9 mouse cellular contexts compared by ENCODE assay signal in the genomic region with DNA sequence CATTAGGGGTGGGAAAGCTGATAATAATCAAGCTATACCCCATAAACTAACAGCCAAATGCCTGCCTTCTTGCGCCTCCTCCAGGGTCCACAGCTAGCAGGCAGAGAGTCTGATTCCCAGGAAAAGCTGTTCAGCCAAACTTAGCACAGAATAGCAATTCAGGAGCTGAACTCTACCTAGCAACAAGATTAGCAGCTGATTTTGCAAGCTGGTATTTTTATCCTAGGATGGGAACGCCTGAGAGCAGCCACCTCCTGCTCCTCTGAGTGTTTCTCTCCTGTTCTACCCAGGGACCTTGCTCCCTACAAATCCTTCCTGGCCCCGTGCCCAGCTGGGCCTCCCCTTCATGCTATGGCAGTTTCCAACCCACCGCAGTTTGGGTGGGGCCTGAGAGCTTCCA. TPM values are rescaled to one million over a fixed set of nuclear protein-coding genes. Genes with fewer than 3 reads are reported as not detected.
DNase-seq lines count a peak whose midpoint lies in the region; ATAC-seq and TF ChIP-seq lines count a peak whose summit lies in the region.
"Had no signal": no experiment of that assay in that cellular context is flagged by ENCODE, and none has a peak within 500 bp of the region (broad histone marks: within the 10 kb centered on the region; RNA-seq: fewer than 3 reads in every experiment).

No protein-coding gene starts in this region.

- no peak overlapping the region for H3K4me3 ChIP-seq in heart, embryonic 14.5 days (ENCODE audit: control insufficient read depth in 1 of 2, insufficient read depth in 1 of 2, low read depth in 1 of 2, low read length in 2 of 2)
- H3K4me3 ChIP-seq in midbrain, embryonic 14.5 days (replicated peaks; ENCODE audit: low read depth, low read length) = no peak overlapping the region
- H3K4me3 ChIP-seq in midbrain, embryonic 13.5 days (replicated peaks) = no peak overlapping the region
- no peak overlapping the region for H3K4me3 ChIP-seq in olfactory bulb, adult 2 months (ENCODE audit: insufficient read depth, low read depth, low read length)

- no peaks in the 10 kb centered on the region for H3K36me3 ChIP-seq in heart, embryonic 14.5 days (ENCODE audit: control insufficient read depth, insufficient read depth, low read length)
- H3K36me3 ChIP-seq in midbrain, embryonic 14.5 days (ENCODE audit: control insufficient read depth, insufficient read depth, low read length) = no peaks in the 10 kb centered on the region
- H3K36me3 ChIP-seq in midbrain, embryonic 13.5 days = no peaks in the 10 kb centered on the region

- 26% methylated on average over 4 of the region's 4 CpGs for WGBS in heart, embryonic 14.5 days
- 55% methylated on average over 4 of the region's 4 CpGs for WGBS in midbrain, embryonic 14.5 days
- WGBS in midbrain, embryonic 13.5 days = 68% methylated on average over 4 of the region's 4 CpGs
- WGBS in olfactory bulb, adult 2 months = 22% methylated on average over 4 of the region's 4 CpGs

- H3K9me3 ChIP-seq in heart, embryonic 14.5 days (ENCODE audit: control insufficient read depth, low read length) = no peaks in the 10 kb centered on the region
- H3K9me3 ChIP-seq in midbrain, embryonic 14.5 days (ENCODE audit: control insufficient read depth, low read length) = no peaks in the 10 kb centered on the region
- H3K9me3 ChIP-seq in midbrain, embryonic 13.5 days = no peaks in the 10 kb centered on the region

- no peak for TF ChIP-seq CTCF in olfactory bulb, adult 2 months (IDR thresholded peaks at IDR 0.05; ENCODE audit: insufficient read depth, low read depth, low read length)

- no peak for DNase-seq in heart, adult 18-20 months
- peak; percentile 17 for DNase-seq in midbrain, embryonic 14.5 days
- DNase-seq in frontal cortex, postnatal 36 days (ENCODE audit: low spot score in 2 of 2) = peak; percentile 63 to 75
- DNase-seq in gastrocnemius, postnatal 10 days = no peak
- DNase-seq: lung, postnatal 36 days had no signal

- peak overlapping the region; percentile 17; the same call in 1 of the 2 replicates for H3K4me2 ChIP-seq in heart, embryonic 14.5 days (ENCODE audit: low read length)
- no peak overlapping the region for H3K4me2 ChIP-seq in midbrain, embryonic 14.5 days (ENCODE audit: low read length)
- H3K4me2 ChIP-seq in midbrain, embryonic 13.5 days (replicated peaks) = no peak overlapping the region

- H3K27me3 ChIP-seq in heart, embryonic 14.5 days (ENCODE audit: control insufficient read depth, insufficient read depth, low read length) = no peaks in the 10 kb centered on the region
- no peaks in the 10 kb centered on the region for H3K27me3 ChIP-seq in midbrain, embryonic 14.5 days (ENCODE audit: control insufficient read depth, insufficient read depth, low read length)
- H3K27me3 ChIP-seq in midbrain, embryonic 13.5 days = no peaks in the 10 kb centered on the region

- H3K4me1 ChIP-seq in heart, embryonic 14.5 days (ENCODE audit: control insufficient read depth in 2 of 2, insufficient read depth in 2 of 2, low read length in 2 of 2) = peaks cover 14 to 17% of the 10 kb centered on the region in 2 experiments
- H3K4me1 ChIP-seq in midbrain, embryonic 14.5 days (ENCODE audit: control insufficient read depth, insufficient read depth, low read length) = no peaks in the 10 kb centered on the region
- H3K4me1 ChIP-seq in midbrain, embryonic 13.5 days (replicated peaks) = no peaks in the 10 kb centered on the region
- peaks cover 26% of the 10 kb centered on the region for H3K4me1 ChIP-seq in olfactory bulb, adult 2 months (ENCODE audit: control insufficient read depth, insufficient read depth, low read length)

- TF ChIP-seq POLR2A in olfactory bulb, adult 2 months (IDR thresholded peaks at IDR 0.05; ENCODE audit: insufficient read depth, low read depth, low read length) = no peak

- H3K27ac ChIP-seq in heart, embryonic 14.5 days (replicated peaks in 1 of 2; ENCODE audit: control insufficient read depth in 1 of 2, insufficient read depth in 1 of 2, low read depth in 2 of 2, low read length in 2 of 2) = peak overlapping the region; percentile 28 to 67; a peak in 3 of 4 replicates
- no peak overlapping the region for H3K27ac ChIP-seq in midbrain, embryonic 14.5 days (replicated peaks; ENCODE audit: low read depth, low read length)
- no peak overlapping the region for H3K27ac ChIP-seq in midbrain, embryonic 13.5 days
- peak overlapping the region; percentile 91 for H3K27ac ChIP-seq in olfactory bulb, adult 2 months (ENCODE audit: insufficient read depth, low read depth, low read length)

- peak overlapping the region; percentile 36 for H3K9ac ChIP-seq in heart, embryonic 14.5 days (ENCODE audit: low read length)
- H3K9ac ChIP-seq in midbrain, embryonic 14.5 days (replicated peaks; ENCODE audit: low read length) = no peak overlapping the region
- no peak overlapping the region for H3K9ac ChIP-seq in midbrain, embryonic 13.5 days (replicated peaks)

- no peak for ATAC-seq in heart, embryonic 14.5 days (ENCODE audit: insufficient number of reproducible peaks, insufficient read depth, low FRiP score, low read depth)
- no peak for ATAC-seq in midbrain, embryonic 14.5 days (ENCODE audit: low FRiP score, low TSS enrichment)
- no peak for ATAC-seq in midbrain, embryonic 13.5 days
- ATAC-seq in cerebellum, adult (ENCODE audit: insufficient number of reproducible peaks, low FRiP score, low TSS enrichment) = no peak

RNA-seq across cellular contexts. Expression of a gene that starts 20.8 kb away (rescaled TPM):
- 2.4 and 2.5 TPM in 2 replicates for polyA plus RNA-seq in heart, embryonic 14.5 days (2014; fragmentation: Nextera tagmentation; extraction: Ambion mirVana)
- 1 to 10 TPM; 7.2 to 8.1 TPM for total RNA-seq in heart, adult 18-20 months (2021)
- 85.6 and 124 TPM in 2 replicates for polyA plus RNA-seq in midbrain, embryonic 14.5 days (2014; fragmentation: Nextera tagmentation; extraction: Ambion mirVana)
- 45.6 and 47.0 TPM in 2 replicates for polyA plus RNA-seq in midbrain, embryonic 13.5 days (2015; fragmentation: Nextera tagmentation; extraction: Ambion mirVana)
- polyA plus RNA-seq in olfactory bulb, adult 2 months (2012; ENCODE audit: insufficient read depth, insufficient read length, low replicate concordance, missing spikeins) = 150 and 183 TPM in 2 replicates
- 100 to 1,000 TPM; 188 to 190 TPM for total RNA-seq in gastrocnemius, postnatal 10 days (2021)

Comparison
In these comparisons a context has a peak if more than half of its experiments do, and no peak if none do; other contexts are left out.
1. H3K27ac ChIP-seq: peak in heart, embryonic 14.5 days (2 of 2) and olfactory bulb, adult 2 months (single experiment); none in midbrain, embryonic 14.5 days (single experiment) and midbrain, embryonic 13.5 days (single experiment).
2. DNase-seq: peak in midbrain, embryonic 14.5 days (single experiment) and frontal cortex, postnatal 36 days (2 of 2); none in heart, adult 18-20 months (0 of 2) and gastrocnemius, postnatal 10 days (single experiment).
3. RNA of a gene that starts 20.8 kb away (polyA plus RNA-seq): 150 to 183 TPM in olfactory bulb, adult 2 months, 85.6 to 124 TPM in midbrain, embryonic 14.5 days and 45.6 to 47.0 TPM in midbrain, embryonic 13.5 days; 2.4 to 2.5 TPM in heart, embryonic 14.5 days; every median in the first group is over 10 times any median in the second.